Mouse (Mus musculus) embryo, embryonic 11 days (tissue): ENCODE measurements around the gene Xkr8.
"Not testable (repeated sequence)": the region's sequence is repeated elsewhere in the genome, so short reads cannot be mapped to it uniquely, and the experiment has no call there.

Experiments
- DNase-seq: peaks from one replicate; pipeline ENCODE4 v3.0.0-alpha.2; 2015

The Xkr8 gene

DNA sequence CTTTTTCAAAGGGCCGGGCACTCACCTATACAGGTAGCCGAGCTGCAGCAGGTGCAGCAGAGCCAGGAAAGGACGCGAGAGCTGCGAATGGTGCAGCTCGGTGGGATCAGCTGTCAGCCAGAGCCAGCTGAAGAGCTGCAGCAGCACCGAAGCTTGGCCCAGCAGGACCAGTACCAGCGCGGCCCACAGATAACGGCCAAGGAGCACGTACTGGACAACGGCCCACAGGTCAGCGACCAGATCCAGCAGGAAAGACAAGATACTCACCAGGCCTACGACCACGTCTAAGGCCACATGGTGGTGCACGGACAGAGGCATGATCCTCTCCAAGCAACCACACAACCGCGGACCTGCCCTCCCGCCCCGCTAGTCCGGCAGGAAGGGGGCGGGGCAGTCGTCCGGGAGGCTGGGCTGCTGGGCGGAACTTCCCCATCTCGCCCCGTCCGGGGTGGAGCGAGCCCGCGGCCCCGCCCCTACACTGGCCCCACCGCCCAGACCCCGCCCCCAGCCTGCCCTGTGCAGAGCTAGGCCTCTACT lies at the start of gene Xkr8:
Xkr8 (minus strand) TSS at position 399 of the 537 bp plus-strand sequence.
- peak; percentile 94 for DNase-seq

DNA sequence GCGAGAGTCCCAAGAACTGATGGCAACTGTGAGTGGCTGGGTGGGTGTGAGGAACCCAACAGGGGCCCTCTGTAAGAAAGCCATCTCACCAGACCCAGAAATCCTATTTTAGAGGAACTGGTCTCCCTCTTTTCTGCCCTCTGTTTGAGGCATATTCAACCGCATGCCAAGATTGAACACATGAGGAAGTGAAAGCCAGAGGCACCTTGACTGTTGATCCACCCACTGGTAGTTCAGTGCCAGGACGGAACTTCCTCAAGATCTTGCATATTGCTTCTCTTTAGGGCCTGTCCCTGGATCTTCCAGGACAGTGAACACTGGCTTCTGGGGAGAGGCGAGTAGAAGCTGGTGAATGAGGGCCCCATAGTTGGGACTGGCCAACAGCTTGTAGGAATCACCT lies 47.9 kb upstream of the Xkr8 start:
- no peak for DNase-seq

DNA sequence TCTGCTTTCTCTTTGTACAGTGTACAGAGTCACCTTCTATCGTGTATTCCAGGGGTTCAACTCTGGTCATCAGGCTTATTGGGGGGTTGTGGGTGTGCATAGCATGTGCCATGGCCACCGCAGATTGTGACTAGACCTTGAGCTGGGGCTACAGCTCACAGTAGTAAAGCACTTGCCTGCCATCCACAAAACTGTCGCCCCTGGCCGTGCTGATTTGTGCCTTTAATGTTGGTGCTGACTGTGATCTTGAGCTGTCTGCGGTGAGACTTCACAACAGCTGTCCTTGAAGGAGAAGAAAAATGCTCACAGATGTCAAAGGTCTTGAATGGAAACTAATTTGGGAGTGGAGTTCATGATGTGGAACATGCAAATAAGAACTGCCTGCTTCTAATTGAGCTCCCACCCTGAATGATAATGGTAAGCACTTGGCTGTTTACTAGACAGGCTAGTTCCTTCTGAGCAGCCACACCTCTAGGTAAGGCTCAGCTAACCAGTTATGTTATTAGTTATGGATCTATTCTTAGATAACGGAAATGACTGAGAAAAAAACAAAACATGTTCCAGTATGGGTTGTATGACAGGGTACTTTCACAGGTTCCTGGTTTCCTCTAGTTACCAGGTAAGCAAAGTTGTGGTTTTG lies 46.3 kb upstream of the Xkr8 start:
- DNase-seq, result no peak

DNA sequence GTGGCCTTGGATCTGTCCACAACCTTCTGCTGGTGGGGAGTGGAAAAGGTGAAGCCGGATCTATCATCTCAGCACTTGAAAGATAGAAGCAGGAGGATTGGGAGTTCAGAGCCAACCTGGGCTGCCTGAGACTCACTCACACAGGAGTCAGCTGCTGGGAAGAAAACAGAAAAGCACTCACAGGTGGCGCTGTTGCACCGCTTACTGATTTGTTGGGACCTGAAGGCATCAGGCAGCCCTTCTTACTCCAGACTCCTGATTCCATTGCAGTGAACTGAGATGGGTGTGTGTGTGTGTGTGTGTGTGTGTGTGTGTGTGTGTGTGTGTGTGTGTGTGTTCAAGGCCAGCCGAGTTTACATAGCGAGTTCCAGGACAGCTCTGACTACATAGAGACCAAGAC lies 44.4 kb upstream of the Xkr8 start:
- DNase-seq, result peak; percentile 59

DNA sequence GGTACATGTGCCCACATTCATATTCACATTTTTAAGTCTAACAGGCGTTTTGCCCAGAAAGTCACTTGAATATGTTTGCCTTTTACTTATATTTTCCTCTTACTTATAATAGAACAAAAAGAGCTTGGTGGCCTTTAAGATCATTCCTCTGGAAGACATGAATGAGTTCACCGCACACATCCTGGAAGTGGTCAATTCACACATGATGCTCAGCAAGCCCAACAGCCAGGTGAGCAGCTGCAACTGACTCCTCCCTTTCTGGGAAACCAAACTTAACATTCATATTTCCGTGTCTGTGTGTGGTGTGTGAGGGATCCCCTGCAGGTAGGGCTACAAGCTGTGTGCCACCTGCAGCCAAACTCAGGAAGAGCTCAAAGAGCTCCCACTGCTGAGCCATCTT lies 42.6 kb upstream of the Xkr8 start:
- DNase-seq, result no peak

DNA sequence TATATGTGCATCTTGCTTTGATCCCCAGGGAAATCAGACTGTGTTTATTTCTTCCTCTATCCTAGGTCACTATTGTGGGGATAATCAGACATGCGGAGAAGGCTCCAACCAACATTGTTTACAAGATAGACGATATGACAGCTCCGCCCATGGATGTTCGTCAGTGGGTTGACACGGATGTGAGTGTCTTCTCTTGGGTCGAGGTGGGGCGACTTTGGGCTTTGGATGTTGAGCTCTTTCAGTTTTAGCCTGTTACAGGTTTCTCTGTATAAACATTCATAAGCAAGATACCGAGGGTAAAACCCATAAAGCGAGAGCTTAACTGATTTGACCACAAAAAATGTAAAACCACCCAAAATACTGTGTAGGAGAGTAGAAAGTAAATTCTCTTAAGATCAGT lies 39.4 kb upstream of the Xkr8 start:
- no peak for DNase-seq

DNA sequence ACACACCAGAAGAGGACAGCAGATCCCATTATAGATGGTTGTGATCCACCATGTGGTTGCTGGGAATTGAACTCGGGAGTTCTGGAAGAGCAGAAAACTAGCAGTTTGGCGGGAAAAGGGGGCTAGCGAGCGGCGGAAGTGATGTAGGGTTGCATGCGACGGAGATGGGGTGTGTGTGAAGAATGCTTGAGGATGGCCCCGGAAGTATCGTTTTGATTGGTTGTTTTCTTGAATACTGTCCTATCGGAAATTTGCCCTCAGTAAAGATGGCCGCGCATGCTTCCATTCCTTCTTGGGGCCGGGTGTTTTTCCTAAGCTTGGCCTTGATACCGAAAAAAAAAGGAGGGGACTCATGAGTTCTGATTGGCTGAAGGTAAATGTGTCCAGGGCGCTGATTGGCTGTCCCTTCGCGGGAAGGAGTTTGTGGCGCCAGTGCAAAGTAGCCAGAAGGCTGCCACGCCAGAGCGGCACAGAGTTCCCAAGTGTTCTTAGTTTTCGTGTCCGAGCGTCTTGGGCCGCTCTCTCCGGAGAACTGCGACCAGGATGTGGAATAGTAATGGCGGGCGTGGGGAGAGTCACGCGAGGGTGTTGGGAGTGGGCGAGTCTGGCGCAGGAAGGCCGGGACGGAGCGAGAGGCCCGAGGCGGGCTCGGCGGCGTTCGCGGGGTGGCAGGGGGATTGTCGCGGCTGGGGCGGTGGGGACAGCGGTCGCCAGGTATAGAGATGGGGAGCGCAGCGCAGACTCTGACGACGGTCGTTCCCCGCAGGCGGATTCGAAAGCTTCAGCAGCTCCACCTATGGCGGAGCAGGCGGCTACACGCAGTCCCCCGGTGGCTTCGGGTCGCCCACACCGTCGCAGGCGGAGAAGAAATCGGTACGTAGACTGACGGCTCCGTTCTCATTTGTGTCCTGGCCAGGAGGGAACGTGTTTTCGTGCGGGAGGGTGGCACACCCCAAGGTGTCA lies 35.8 kb upstream of the Xkr8 start, which contains the start of gene Rpa2:
Rpa2 (plus strand) TSS at position 419 of the 963 bp plus-strand sequence.
- peak; percentile 99 for DNase-seq

DNA sequence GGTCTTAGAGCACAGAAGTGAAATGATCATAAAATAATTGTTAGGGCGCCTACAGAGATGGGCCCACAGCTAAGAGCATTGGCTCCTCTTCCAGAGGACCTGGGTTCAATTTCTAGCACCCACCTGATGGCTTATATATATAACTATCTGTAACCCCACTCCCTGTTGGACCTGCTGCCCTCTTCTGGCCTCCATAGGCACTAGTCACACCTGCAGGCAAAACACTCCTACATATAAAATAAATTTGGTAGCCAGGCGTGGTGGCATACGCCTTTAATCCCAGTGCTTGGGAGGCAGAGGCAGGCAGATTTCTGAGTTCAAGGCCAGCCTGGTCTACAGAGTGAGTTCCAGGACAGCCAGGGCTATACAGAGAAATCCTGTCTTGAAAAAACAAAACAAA lies 30.8 kb upstream of the Xkr8 start:
- not testable (repeated sequence) for DNase-seq

DNA sequence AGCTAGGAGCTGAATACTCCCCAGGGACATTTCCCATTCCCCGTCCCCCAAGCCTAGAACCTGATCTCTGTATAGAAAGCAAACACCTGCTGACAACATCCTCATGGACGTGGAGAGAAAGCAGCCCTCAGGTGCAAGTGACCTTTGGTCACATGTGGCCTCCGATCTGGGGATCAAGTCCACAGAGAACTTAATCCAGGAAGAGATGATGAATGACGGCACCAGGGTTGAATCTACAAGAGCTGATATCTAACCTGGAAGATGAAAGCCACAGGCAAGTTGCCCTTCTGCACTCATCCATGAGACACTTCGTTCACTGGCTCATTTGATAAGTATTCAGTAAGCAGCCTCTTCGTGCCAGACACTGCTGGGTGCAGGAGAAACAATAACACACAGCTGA lies 30.3 kb upstream of the Xkr8 start:
- DNase-seq, result no peak

DNA sequence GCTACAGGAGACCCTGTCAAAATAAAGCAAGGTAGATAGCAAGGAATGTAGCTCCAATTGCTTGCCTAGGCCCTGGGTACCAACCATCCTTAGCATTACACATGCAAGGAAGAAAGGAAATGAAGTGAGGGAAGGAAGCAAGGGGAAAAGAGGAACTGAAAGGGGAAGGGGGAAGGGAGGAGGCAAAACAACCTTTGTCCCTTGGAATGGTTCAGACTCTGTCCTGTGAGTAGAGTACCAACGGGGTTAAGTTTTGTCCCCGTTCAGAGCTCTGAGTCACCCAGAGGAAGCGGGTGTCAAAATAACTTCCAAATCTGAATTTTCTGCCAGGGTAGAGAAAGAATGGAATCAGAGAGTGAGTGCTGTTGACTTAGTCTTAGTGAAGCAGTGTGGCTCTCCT lies 27.9 kb upstream of the Xkr8 start:
- no peak for DNase-seq

DNA sequence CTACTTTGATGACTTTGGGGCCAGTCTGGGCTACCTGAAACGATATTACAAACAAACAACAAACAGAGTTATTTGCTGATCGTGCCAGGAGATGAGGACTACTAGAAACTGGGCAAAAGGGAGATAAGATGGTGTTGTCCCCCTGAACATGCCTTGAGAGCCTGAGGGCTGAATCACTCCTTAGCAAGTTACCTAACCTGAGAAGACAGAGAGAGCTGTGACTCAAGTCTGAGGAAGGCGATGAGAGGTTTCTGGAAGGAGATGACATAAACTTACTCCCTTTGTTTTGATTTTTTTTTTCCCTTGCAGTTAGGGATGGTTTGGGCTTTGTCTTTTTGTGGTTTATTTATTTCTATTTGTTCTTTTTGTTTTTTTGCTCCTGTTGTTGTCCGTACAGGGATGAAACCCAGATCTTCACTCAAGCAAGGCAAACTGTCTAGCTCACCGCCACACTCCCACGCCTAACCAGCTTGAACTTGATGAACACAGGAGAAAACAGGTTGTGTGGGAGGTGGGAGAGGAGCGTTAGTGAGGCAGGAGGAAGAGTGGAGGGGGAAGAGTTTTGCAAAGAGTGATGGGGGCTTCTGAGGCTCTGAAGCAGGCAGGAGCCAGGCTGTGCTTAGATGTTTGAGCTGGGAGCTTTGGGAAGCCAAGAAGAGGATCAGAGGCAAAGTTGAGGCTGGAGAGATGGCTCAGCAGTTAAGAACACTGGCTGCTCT lies 25.4 kb upstream of the Xkr8 start:
- no peak for DNase-seq

DNA sequence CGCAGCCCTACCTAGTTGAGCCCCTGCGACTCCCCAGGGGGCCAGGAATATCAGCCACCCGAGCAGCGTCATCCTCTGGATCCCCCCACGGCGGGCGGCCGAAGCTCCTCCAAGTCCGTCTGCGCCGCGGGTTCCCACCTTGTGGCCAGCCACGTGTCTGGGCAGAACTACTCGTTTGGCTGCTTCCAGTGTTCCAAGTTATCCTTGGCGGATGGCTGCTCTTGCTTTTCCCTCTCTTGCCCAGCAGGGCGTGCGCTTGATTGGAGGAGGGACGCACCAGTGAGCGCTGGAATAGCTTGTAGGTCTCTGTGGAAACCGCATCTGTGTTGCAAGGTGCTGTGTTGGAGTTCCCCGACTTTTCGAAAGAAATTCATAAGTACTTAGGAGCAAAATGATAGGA lies 24.6 kb upstream of the Xkr8 start, which contains the start of gene Smpdl3b:
Smpdl3b (minus strand) TSS at position 279 of the 400 bp plus-strand sequence.
- DNase-seq, result peak; percentile 90

DNA sequence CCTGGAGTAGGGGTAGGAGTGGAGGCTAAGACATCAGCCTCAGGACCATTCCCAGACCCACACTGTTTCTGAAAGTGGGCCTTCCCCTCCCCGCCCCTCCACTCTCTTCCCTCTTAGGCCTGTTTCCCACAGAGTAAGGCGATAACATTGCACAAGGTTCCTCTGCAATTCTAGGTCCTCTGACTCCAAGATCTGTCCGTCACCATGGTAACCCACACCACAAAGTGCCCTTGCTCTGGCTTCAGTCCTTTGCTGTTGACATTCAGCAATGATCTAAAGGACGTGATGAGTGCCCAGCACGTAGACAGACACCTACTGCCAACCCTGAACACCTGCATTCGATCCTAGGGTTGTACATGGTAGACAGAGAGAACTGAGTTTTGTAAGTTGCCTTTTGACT lies 20.6 kb upstream of the Xkr8 start:
- DNase-seq, result no peak

DNA sequence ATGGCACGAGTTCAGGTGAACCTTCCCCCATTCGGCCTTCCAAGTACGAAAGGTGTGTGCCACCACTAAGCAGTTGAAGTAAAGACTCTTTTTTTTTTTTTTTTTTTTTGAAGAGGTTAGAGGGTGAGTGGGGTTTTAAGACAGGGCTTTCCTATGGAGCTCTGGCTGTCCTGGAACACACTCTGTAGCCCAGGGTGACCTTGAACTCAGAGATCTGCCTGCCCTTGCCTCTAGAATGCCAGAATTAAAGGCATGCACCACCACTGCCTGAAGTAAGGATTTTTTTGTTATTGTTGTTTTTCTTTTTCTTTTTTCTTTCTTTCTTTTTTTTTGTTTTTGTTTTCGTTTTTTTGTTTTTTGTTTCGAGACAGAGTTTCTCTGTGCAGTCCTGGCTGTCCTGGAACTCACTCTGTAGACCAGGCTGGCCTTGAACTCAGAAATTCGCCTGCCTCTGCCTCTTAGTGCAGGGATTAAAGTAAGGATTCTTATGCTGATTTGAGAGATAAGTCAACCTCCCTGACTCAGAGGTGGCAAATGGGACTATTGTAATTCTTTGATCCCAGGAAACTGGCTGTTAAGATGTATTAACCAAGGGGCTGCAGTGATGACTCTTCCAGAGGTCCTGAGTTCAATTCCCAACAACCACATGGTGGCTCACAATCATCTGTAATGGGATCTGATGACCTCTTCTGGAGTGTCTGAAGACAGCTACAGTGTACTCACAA lies 17.1 kb upstream of the Xkr8 start:
- DNase-seq, result no peak

DNA sequence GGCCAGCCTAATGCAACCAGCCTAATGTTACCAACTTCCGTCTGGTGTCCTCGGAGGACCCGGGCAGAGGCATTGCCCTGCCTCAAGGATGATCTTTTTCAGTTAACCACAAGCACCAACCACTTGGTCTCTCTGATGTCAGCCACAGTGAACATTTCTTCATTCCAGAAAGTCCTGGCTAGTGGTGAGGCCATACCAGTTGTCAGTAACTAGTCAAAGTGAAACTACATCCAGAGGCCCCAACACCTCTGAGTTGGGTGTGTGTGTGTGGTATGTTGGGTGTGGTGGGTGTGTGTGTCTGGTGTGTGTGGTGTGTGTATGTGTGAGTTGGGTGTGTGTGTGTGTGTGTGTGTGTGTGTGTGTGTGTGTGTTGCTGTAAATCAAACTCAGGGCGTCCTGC lies 16.4 kb upstream of the Xkr8 start:
- DNase-seq, result no peak

DNA sequence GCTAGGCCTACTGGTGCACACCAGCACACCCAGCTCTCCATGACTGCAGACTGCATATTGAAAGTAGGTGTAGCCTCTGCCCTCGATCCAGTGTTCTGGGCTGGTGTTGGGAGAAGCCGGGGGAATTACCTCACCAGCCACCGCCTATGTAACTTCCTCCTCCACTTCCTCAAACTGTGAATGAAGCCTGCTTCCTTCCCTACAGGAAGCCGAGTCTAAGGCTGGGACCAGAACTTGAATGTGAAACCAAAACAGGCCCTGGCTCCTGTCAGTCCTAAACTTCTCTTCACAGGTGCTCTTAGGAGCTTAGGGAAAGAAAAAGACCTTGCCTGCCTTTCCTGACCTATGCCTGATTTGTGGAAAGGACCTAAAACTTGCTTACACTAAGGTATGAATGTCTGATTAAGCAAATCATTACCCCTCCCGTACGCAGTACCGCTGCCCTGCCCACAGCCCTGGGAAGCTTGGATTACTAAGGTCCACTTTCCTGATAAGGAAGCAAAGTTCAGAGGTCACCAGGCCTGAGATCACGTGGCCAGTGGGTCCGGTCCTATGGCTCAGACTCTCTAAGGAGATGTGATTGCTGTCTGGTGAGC lies 15.4 kb upstream of the Xkr8 start:
- no peak for DNase-seq

DNA sequence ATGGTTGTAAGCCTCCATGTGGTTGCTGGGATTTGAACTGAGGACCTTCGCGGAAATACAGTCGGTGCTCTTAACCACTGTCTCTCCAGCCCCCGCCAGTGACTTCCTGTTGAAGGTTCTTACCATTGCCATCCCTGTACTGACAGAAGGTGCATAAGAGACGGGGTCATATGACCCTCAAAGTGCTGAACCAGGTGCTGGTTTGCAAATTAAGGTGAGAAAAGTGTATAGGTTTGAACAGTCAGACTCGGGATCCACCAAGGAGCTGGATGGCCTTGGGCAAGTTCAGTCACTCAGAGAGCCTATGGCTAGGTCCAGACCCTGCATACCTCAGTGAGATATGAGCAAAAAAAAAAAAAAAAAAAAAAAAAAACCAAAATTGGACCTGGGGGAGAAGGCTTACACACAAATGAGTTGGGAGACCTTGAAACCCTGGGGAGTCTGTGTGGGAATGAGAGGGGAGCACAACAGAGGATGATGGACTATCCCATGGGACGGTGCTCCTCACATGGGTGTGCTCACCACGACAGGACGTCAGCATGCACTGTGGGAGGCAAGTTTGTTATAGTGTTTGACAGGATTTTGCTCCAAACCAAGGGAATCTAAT lies 14.7 kb upstream of the Xkr8 start:
- DNase-seq, result no peak

DNA sequence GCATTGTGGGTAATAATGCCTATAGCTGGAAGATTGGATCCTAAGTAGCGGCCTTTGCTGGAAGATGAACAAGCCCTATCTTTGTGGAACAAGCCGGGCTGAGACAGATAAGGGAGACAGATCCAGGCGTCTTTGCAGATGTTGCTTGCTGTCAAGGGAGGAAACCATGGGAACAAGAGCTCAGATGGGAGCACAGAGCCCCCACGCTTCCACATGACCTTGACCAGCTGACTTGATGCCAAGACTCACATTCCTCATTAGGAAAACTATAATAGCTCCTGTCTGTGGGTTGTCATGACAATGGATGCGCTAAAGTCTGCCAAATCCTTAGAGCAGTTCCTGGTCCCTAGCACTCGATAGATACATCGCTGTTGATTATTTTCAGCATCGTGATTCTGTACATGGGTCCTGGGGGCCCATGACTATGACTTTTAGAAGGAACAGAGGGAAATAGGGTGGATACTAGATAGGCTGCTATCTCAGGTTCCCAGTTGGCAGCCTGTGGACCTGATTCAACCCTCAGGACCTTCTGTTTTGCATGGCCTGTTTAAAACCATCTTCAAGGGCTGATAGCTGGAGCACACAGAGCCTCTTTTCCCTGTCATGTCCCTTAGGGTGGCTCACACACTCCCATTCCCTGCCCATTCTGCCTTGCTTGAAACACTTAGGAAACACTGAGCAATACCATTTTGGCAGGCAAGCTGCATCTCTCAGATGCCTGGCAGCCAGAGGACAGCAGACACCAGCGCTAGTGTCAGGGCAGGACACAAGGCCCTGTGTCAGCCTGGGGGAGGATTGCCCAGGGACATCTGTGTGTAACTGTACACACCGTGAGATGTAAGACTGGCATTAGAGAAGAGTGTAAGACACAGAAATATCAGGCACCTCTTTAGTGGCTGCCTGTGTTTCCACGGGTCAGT lies 11.9 kb upstream of the Xkr8 start:
- no peak for DNase-seq

DNA sequence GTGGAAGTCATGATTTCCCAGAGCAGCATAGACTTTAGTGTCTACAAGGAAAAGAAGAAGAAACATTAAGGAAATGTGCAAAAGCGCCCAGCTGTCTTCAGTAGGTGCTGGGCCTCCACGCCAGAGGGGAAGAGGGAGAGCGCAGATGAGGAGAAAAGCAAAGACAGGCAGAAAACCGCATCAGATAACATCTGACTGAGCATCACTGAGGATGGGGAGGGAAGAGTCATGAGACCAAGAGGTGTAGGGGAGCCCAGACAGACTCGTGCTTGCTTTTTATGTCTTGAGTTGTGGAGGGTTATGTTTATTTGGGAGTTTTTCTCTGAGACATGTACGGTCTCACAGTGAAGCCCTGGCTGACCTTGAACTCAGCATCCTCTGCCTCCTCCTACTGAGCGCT lies 9.1 kb upstream of the Xkr8 start:
- DNase-seq, result no peak

DNA sequence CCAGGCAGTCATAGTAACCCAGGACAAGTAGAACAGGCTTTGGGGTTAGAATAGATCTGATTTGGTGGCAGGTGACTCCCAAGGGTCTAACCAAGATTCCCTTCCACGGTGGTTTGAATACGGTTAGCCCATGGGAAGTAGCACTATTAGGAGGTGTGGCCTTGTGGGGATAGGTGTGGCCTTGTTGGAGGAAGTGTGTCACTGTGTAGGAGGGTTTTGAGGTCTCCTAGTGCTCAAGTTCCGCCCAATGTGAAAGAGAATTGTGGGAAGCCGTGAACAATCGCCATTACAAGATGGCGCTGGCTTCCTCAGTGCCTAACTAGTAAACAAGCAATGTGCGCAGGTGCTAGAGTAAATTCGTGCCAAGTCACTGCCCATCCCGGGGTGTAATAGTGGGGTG lies 4.8 kb upstream of the Xkr8 start:
- not testable (repeated sequence) for DNase-seq

DNA sequence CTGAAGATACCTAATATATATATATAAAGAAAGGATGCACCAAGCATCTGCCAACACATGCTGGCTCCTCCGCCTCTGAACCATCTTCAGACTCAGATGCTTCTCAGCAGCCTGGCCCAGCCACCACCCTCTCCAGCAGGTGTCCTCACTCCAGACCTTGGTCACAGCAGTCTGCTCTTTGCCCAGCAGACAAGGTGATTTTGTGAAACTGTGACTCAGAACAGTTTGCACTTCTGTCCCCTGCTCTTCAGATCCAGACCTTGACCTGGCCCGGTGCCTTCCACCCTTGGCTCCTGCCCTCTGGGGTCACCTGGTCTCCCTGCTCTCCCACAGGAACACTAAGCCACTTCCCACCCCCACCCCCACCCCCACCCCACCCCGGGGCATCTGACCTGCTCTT lies 3.5 kb upstream of the Xkr8 start:
- no peak for DNase-seq
